Mouse (Mus musculus) gastrocnemius, adult 2 months (tissue): ENCODE measurements at regions not wholly inside any gene's neighbourhood (a gene's known extent, or its start where the extent isn't known, plus 50 kb on each side); places are given as distances from the start of the nearest gene placed in this dataset.

Source experiments
- DNase-seq: peaks from one replicate; pipeline ENCODE4 v3.0.0; 2022
- H3K27ac ChIP-seq: fragments of 200-600 bp; 2 replicates; pipeline ENCODE4 v1.8.1; 2022; ENCODE audit warnings: mild to moderate bottlenecking
- H3K4me3 ChIP-seq: fragments of 200-600 bp; 2 replicates; pipeline ENCODE4 v1.8.1; 2022; ENCODE audit warnings: mild to moderate bottlenecking, moderate library complexity
- CTCF ChIP-seq: fragments of 200-600 bp; IDR thresholded peaks from 2 replicates; pipeline ENCODE4 v1.8.1; 2022; ENCODE audit warnings: antibody characterized with exemption, mild to moderate bottlenecking, moderate library complexity
- intact Hi-C: fragments of 180-260 bp; cut with DNase I; formaldehyde crosslinking; loops from one replicate; pipeline ENCODE4 v1.15.1; 2025

DNA sequence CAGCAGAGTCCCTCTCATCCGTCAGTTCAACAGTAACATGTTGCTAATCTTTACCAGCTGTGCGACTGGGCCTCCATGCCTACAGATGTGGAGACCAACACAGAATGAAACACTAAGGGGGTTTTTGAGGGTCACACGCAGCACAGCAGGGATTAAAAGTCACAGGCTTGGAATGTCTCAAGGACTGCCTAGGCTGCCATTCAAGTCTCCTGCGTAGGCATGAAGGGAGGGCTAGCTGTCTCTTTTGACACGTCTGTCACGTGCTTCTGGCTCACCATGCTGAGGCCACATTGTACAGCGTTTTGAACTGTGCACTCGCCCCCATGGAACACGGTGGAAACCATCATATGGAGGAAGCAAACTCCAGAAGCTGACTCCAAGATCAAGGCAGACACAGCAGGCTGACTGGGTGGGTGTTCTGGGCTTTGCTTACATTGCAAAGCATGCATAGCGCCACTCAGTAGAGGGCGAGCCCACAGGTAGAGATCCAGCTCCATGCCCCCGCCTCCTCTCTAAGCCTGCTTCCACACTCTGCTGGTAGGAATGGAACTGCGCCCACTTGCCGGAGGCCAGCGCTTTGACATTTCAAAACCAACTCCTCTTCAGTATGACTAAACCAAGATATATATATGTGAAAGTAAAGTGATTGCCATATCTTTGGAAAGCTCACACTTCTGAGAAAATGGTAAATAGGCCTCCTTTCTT, 103.0 kb downstream of the Zbtb18 start:
- no peak overlapping the region for H3K4me3 ChIP-seq
- intact Hi-C loops, result no loop called here
- TF ChIP-seq CTCF, result no peak
- no peak overlapping the region for H3K27ac ChIP-seq
- no peak for DNase-seq

DNA sequence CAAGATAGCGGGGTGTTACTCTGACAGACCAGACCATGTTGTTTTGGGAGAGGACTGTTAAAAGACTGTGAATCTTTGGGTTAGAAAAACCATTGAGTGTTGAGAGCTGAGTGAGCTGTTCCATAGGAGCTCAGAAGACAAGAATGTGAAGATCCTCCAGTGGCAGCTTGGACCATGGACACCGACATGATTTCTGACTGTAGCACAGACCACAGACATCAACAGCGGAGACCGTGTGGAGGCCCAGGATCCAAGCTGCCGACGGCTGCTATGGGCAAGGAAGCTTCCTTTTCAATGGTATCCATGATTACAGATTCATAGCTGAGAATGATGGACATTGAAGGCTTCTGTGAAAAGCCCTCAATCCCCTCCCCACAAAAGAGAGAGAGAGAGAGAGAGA, 105.6 kb downstream of the Zbtb18 start:
- Histone ChIP-seq H3K27ac (no peak overlapping the region), H3K4me3 (no peak overlapping the region)
- TF ChIP-seq CTCF, result no peak
- no peak for DNase-seq
- intact Hi-C loops, result no loop called here

DNA sequence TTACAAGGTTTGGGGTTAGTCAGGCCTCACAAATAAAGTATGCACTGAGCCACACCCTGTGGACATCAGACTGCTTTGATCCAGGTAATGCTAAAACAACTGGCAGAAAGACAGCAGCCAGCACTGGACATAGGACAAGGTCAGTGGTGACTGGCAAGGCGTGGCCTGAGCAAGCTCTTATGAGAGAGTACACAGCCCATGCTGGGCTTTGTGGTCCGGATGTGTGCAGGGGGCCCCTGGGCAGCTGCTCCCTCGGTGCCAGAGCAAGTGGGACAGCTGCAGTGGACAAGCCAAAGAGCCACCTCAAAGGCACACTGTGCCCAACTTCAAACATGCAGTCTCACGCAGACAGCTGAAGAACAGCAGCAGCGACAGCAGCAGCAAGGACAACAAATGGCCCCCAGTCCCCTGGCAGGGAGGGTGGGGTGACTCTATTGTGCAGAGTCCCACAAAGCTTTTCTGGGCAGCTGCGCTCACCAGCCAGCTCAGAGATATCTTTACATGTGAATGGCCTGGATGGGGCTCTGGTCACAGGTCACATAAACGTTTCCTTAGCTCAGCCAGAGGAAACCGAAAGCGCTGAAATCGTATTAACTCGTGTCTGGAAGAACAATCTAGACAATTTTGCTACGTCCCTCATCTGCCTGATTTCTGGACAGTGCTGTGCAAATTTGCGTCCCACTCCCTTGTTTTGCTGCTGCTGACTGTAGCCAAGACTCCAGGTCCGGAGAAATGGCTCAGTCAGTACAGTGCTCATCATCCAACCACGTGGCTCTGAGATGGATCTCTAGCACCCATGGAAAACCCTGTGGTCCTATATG, 113.5 kb downstream of the Zbtb18 start:
- peak; percentile 24 for DNase-seq
- TF ChIP-seq CTCF, result no peak
- H3K4me3 ChIP-seq, result peak overlapping the region; percentile 70

DNA sequence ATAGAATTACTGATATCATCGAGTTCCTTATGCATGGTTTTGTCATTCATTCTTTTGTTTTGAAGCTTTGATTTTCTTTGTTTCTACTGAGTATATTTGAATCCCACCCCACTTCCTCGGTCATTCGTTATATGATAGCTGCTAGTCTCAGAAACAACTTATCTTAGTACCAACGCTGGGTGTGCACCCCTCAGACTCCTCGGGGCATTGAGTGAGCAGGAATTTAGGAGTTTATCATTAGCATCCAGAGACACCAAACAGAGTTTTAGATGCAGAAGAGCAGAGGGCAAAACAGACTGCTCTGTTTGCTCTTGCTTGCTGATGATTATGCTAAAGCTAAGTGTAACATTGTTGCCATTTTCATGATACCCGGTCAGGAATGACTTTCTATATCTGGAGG, 115.3 kb downstream of the Zbtb18 start:
- no peak for TF ChIP-seq CTCF

More for the DNA sequence above, 113.5 kb downstream of the Zbtb18 start:
- intact Hi-C loops, result no loop called here
- H3K27ac ChIP-seq, result peak overlapping the region; percentile 73

DNA sequence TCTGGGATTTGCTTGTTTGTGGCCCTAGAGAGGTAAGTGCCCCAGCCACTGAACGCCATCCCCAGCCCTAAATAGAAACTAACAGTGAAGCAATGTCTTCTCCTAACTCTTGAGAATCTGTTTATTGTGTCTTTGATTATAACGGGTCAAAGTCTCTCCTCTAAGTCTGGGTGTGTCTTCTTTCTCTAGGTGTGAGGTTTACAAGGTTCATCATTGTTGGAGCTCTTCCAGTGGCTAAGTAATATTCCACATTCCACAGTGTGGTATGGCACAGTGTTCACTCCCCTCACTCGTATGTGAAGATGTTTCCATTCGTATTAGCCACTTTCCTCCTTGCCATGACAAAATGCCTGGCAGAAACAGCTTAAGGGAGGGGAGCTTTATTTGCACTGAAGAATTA, 115.7 kb downstream of the Zbtb18 start:
- H3K27ac ChIP-seq, result no peak overlapping the region
- no peak for DNase-seq
- no peak overlapping the region for H3K4me3 ChIP-seq
- intact Hi-C loops, result no loop called here
- no peak for TF ChIP-seq CTCF

More for the DNA sequence above, 115.3 kb downstream of the Zbtb18 start:
- no peak overlapping the region for H3K27ac ChIP-seq
- intact Hi-C loops, result no loop called here
- DNase-seq, result no peak
- H3K4me3 ChIP-seq, result no peak overlapping the region

DNA sequence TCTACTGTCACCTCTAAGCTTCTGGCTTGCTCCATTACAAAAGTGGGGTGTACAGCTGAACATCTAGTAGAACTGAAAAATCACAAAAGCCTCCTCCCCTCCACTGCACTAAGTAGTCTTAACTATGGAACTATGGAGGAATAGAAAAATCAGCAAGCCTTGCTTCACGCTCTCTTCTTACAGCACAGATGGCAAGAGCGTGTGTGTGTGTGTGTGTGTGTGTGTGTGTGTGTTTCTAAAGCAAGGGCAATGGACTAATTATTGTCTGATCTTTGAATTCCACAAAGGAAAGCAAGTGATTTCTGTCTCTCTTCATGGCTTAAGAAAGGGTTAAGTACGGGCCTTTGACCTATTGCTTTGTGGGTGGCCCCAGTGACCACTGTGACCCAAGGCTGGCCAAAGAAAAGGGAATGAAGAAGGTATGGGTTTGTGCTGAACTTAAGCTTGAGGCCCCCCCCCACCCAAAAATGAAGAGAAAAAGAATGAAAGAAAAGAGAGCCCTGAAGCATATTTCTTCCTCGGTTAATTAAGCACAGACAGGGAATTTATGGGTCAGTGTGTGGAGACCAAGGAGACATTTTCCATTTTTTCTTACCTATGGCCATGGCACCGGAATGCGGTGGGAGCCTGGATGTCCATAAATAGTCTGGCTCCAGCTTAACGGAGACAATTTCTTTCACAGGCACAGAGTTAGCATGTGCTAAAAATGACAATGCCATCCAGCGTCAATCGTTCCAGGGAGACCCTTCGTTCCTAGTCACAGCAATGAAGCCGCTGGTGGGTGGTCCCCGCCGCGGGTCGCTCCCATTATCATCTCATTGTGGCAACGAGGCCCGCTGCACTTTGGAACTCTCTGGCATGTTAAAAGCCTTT, 119.8 kb downstream of the Zbtb18 start:
- no peak for TF ChIP-seq CTCF
- no peak for DNase-seq
- H3K4me3 ChIP-seq, result no peak overlapping the region
- intact Hi-C loops, result no loop called here
- H3K27ac ChIP-seq, result no peak overlapping the region

DNA sequence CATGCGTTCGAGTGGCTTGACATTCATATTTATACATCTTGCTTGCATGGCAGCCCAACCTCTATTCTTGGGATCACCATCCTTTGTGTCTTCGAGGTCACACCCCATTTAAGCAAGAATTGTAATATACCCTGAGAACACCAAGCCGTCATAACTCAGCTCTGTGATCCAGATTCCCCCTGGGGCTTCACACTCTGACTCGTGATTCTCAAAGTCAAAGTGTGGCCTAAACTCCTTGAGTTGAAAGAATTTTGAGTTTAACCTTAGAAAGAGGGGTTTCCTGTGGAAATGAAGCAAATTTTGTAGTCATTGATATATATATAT, 120.4 kb downstream of the Zbtb18 start:
- TF ChIP-seq CTCF, result no peak
- DNase-seq, result no peak
- H3K4me3 ChIP-seq, result no peak overlapping the region
- intact Hi-C loops, result no loop called here
- H3K27ac ChIP-seq, result no peak overlapping the region

DNA sequence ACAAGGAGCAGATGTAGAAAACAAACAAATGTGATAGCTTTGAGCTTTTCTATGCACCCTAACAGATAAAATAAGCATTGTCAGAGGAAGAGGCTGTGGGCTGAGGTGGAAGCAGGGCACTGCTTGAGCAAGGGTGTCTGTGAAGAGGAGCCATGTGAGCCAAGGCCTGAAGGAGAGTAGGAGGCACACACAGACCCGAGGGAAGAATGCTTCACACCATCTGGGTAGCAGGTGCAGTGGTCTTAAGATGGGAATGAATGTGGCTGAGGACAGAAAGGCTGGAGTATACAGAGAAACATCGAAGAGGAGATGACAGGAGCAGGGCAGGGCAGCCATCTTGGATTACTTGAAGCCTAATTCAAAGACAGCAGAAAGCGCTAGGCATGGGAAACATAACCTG, 123.5 kb downstream of the Zbtb18 start:
- TF ChIP-seq CTCF, result no peak
- no peak overlapping the region for H3K27ac ChIP-seq
- intact Hi-C loops, result no loop called here

DNA sequence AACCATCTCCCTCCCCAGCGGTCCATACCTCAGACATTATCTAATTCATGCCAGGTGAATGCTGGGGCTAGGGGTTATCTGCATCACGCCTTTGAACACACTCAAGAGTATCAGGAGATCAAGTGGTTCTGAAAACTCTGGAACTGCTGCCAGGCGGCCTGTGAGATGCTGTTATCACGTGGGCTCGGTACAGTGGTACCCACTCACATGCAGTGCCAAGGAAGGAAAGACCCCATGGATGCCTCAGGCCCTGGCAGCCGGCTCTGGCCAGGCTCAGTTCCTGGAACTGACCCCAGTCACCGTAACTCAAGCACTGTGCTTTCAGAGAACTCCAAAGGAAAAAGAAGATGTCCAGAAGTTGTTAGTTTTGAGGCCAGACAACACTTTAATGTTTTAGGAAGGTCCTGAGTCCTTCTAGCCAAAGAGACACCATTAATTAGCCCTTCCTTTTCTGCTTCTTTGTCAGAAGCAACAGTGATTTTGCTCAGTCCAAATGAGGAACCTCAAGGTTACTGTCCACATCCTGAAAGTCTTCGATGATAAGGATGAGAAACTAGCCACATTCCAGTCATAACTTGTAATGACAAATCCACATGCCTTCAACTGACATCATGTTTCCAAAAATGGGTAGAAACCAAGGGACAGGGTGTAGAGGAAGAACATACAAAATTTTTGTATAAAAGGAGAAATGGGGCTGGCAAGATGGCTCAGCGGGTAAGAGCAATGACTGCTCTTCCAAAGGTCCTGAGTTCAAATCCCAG, 126.1 kb downstream of the Zbtb18 start:
- no peak for TF ChIP-seq CTCF
- no peak overlapping the region for H3K4me3 ChIP-seq
- intact Hi-C loops, result no loop called here

More for the DNA sequence above, 123.5 kb downstream of the Zbtb18 start:
- no peak overlapping the region for H3K4me3 ChIP-seq
- no peak for DNase-seq

DNA sequence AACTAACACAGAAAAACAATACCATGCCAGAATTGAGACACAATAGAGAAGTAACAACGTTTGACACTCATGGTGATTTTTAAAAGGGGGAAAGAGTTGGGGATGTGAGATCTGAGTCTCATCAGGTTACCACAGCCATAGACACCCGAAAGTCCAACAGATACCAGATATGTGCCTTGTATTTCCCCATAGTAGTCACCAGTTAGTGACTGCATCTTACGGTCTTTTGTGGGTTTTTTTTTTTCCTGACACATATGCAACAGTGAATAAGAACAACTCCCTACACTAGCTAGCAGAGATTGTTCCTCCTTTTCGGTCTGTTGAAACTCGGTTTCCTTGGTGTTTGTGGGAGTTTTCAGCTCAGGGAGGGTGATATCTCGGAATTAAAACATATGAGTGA, 127.4 kb downstream of the Zbtb18 start:
- no peak overlapping the region for H3K27ac ChIP-seq
- no peak for DNase-seq
- no peak for TF ChIP-seq CTCF
- no peak overlapping the region for H3K4me3 ChIP-seq
- intact Hi-C loops, result no loop called here

More for the DNA sequence above, 126.1 kb downstream of the Zbtb18 start:
- no peak overlapping the region for H3K27ac ChIP-seq
- no peak for DNase-seq

DNA sequence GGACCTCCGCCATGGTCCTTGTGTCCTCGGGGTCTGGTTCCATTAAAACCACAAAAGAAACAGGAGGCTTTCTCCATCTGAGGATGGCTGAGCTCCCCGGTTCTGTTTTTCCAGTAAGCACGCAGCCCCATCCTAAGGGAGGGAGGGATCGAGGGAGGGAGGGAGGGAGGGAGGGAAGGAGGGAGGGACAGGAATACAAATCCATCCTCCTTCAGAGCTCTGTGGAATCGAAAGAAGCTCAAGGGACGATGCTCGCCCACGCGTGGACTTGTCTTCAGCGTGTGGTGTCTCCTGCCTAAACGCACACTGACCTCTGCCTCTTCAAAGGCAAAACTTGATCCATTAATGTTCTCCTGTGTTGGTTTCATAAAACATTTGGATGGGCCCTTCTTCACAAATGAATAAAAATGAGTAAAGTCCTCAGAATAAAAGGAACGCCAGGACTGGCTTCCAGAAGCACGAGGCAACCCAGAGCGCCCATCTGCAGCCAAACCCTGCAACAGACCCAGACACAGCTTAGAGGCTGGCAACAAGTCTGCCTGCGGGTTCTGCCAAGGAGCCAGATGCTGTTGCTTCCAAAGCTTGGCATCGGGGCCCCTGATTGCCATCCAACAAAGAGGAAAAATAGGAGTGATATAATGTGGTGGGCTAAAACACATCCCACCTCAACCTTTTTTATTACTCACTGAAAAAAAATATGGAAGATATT, 131.0 kb downstream of the Zbtb18 start:
- peak; percentile 49 for DNase-seq
- no peak for TF ChIP-seq CTCF
- H3K4me3 ChIP-seq, result no peak overlapping the region; the same call in 1 of the 2 replicates
- intact Hi-C loops, result no loop called here
- no peak overlapping the region for H3K27ac ChIP-seq

DNA sequence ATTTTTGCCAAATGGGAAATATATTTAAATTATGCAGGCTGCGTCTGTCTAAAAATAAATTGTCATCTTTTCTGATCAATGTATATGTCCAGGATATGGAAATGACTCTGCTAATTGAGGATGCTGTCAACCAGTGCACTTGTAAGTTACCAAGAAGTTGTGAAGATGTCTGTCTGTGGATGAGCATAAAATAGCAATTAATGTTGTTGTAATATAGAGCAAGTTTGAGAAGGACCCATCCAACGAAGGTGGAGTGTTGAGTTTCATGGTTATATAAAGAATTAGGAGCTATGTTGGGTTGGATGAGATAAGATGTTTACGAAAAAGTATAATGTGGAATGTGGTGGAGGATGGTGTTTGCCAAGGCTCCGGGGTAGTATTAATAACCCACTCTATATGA, 131.6 kb downstream of the Zbtb18 start:
- no peak for DNase-seq
- no peak overlapping the region for H3K4me3 ChIP-seq
- TF ChIP-seq CTCF, result no peak
- H3K27ac ChIP-seq, result no peak overlapping the region
- intact Hi-C loops, result no loop called here
